Mouse (Mus musculus) MEL (cell line): ENCODE measurements around the gene Cbs. TPM values are rescaled to one million over a fixed set of nuclear protein-coding genes. Genes with fewer than 3 reads are reported as not detected.

Experiments used
- DNase-seq: peaks from one replicate; pipeline ENCODE4 v3.0.0; 2011; ENCODE audit warnings: low read depth, low spot score
- H3K27ac ChIP-seq: 2 replicates; pipeline ENCODE4 v1.5.1; 2012; ENCODE audit warnings: low read depth, mild to moderate bottlenecking, control low read depth, low read length, moderate library complexity; ENCODE audit not compliant: control insufficient read depth
- H3K27me3 ChIP-seq, 2 experiments: fragments of 150-350 bp in 1 of 2; sonication (generic) in 1 of 2; 2 replicates each; pipeline ENCODE4 v1.6.1; 2012; ENCODE audit warnings: low read length in 2 of 2, mild to moderate bottlenecking in 2 of 2, improper control_type of control experiment in 1 of 2, moderate library complexity in 1 of 2; ENCODE audit not compliant: insufficient read depth in 2 of 2, control insufficient read depth in 1 of 2
- H3K36me3 ChIP-seq, 2 experiments: 2 replicates each; pipeline ENCODE4 v1.6.1; 2012 to 2014; ENCODE audit warnings: low read length in 2 of 2, improper control_type of control experiment in 1 of 2, inconsistent platforms in 1 of 2, mild to moderate bottlenecking in 1 of 2; ENCODE audit not compliant: insufficient read depth in 2 of 2, control insufficient read depth in 1 of 2
- H3K4me1 ChIP-seq, 2 experiments: fragments of 150-350 bp in 1 of 2; sonication (generic) in 1 of 2; 2 replicates each; pipeline ENCODE4 v1.6.1; 2012; ENCODE audit warnings: low read length in 2 of 2, improper control_type of control experiment in 1 of 2, mild to moderate bottlenecking in 1 of 2; ENCODE audit not compliant: insufficient read depth in 2 of 2, control insufficient read depth in 1 of 2
- H3K4me3 ChIP-seq, 2 experiments: fragments of 150-350 bp in 1 of 2; sonication (generic) in 1 of 2; 2 replicates each; pipeline ENCODE4 v1.5.1; 2012; ENCODE audit warnings: low read depth in 2 of 2, low read length in 2 of 2, mild to moderate bottlenecking in 2 of 2, moderate library complexity in 2 of 2, control low read depth in 1 of 2, improper control_type of control experiment in 1 of 2; ENCODE audit not compliant: control insufficient read depth in 1 of 2, insufficient read depth in 1 of 2
- H3K79me2 ChIP-seq: 2 replicates; pipeline ENCODE4 v1.6.1; 2012; ENCODE audit warnings: mild to moderate bottlenecking, low read length, moderate library complexity; ENCODE audit not compliant: control insufficient read depth, poor library complexity, insufficient read depth
- H3K9ac ChIP-seq: 2 replicates; pipeline ENCODE4 v1.6.1; 2012; ENCODE audit warnings: low read depth, mild to moderate bottlenecking, control low read depth, low read length, moderate library complexity; ENCODE audit not compliant: control insufficient read depth, poor library complexity, severe bottlenecking
- H3K9me3 ChIP-seq: fragments of 150-350 bp; sonication (generic); replicated peaks from 2 replicates; pipeline ENCODE4 v1.6.1; 2012; ENCODE audit warnings: mild to moderate bottlenecking, low read length, improper control_type of control experiment, moderate library complexity; ENCODE audit not compliant: insufficient read depth
- BHLHE40 ChIP-seq: IDR thresholded peaks from 2 replicates; pipeline ENCODE4 v1.6.1; 2012; ENCODE audit warnings: low read depth, mild to moderate bottlenecking, inconsistent platforms, low read length, improper control_type of control experiment, borderline replicate concordance
- CHD1 ChIP-seq: IDR thresholded peaks from 2 replicates; pipeline ENCODE4 v1.6.1; 2012; ENCODE audit warnings: low read depth, mild to moderate bottlenecking, inconsistent platforms, low read length, improper control_type of control experiment
- CTCF ChIP-seq, 3 experiments: IDR thresholded peaks in 2 of 3; conservative IDR thresholded peaks in 1 of 3; 2 replicates each; pipeline ENCODE4 v1.5.1; 2011 to 2012; ENCODE audit warnings: low read length in 3 of 3, low read depth in 2 of 3, mild to moderate bottlenecking in 2 of 3, improper control_type of control experiment in 1 of 3, inconsistent platforms in 1 of 3, mixed read lengths in 1 of 3, moderate library complexity in 1 of 3; ENCODE audit not compliant: control insufficient read depth in 1 of 3, insufficient read depth in 1 of 3, poor library complexity in 1 of 3, severe bottlenecking in 1 of 3
- E2F4 ChIP-seq: IDR thresholded peaks from 2 replicates; pipeline ENCODE4 v1.6.1; 2011; ENCODE audit warnings: low read depth, low read length, improper control_type of control experiment, borderline replicate concordance
- ELF1 ChIP-seq: IDR thresholded peaks from 2 replicates; pipeline ENCODE4 v1.6.1; 2014; ENCODE audit warnings: low read depth, mild to moderate bottlenecking, inconsistent platforms, low read length, improper control_type of control experiment, moderate library complexity
- ETS1 ChIP-seq: IDR thresholded peaks from 2 replicates; pipeline ENCODE4 v1.6.1; 2012; ENCODE audit warnings: low read depth, mild to moderate bottlenecking, inconsistent platforms, low read length, improper control_type of control experiment, moderate library complexity
- GATA1 ChIP-seq: IDR thresholded peaks from 2 replicates; pipeline ENCODE4 v1.6.1; 2011; ENCODE audit warnings: low read depth, low read length, improper control_type of control experiment
- HCFC1 ChIP-seq: IDR thresholded peaks from 2 replicates; pipeline ENCODE4 v1.6.1; 2012; ENCODE audit warnings: low read depth, mild to moderate bottlenecking, inconsistent platforms, low read length, improper control_type of control experiment, moderate library complexity
- JUND ChIP-seq: IDR thresholded peaks from 2 replicates; pipeline ENCODE4 v1.6.1; 2011; ENCODE audit warnings: low read depth, mild to moderate bottlenecking, improper control_type of control experiment, low read length
- KAT2A ChIP-seq: conservative IDR thresholded peaks from 2 replicates; pipeline ENCODE4 v1.6.1; 2012; ENCODE audit warnings: low read depth, low read length, improper control_type of control experiment, inconsistent platforms
- MAFK ChIP-seq: IDR thresholded peaks from 2 replicates; pipeline ENCODE4 v1.6.1; 2011; ENCODE audit warnings: low read depth, mild to moderate bottlenecking, low read length, improper control_type of control experiment, borderline replicate concordance
- MAX ChIP-seq: IDR thresholded peaks from 2 replicates; pipeline ENCODE4 v1.6.1; 2011; ENCODE audit warnings: low read length, improper control_type of control experiment
- MEF2A ChIP-seq: IDR thresholded peaks from 2 replicates; pipeline ENCODE4 v1.6.1; 2014; ENCODE audit warnings: low read depth, mild to moderate bottlenecking, inconsistent platforms, low read length, improper control_type of control experiment; ENCODE audit not compliant: poor library complexity, insufficient replicate concordance, severe bottlenecking; ENCODE audit errors: extremely low read depth
- MXI1 ChIP-seq: IDR thresholded peaks from 2 replicates; pipeline ENCODE4 v1.6.1; 2011; ENCODE audit warnings: mild to moderate bottlenecking, low read depth, low read length, improper control_type of control experiment
- MYB ChIP-seq: IDR thresholded peaks from 2 replicates; pipeline ENCODE4 v1.6.1; 2011; ENCODE audit warnings: mild to moderate bottlenecking, low read depth, low read length, improper control_type of control experiment
- NELFE ChIP-seq: IDR thresholded peaks from 2 replicates; pipeline ENCODE4 v1.6.1; 2011; ENCODE audit warnings: low read depth, low read length, improper control_type of control experiment
- NRF1 ChIP-seq: IDR thresholded peaks from 2 replicates; pipeline ENCODE4 v1.6.1; 2014; ENCODE audit warnings: low read depth, mild to moderate bottlenecking, inconsistent platforms, low read length, improper control_type of control experiment, moderate library complexity; ENCODE audit not compliant: poor library complexity, insufficient read depth, severe bottlenecking
- POLR2A ChIP-seq, 2 experiments: IDR thresholded peaks; 2 replicates each; pipeline ENCODE4 v1.6.1; 2011 to 2012; ENCODE audit warnings: low read length in 2 of 2, mild to moderate bottlenecking in 2 of 2, control low read depth in 1 of 2, improper control_type of control experiment in 1 of 2, low read depth in 1 of 2, moderate library complexity in 1 of 2; ENCODE audit not compliant: control insufficient read depth in 1 of 2, insufficient read depth in 1 of 2, poor library complexity in 1 of 2
- POLR2AphosphoS5 ChIP-seq: IDR thresholded peaks from 2 replicates; pipeline ENCODE4 v1.6.1; 2012; ENCODE audit warnings: low read depth, borderline replicate concordance, mild to moderate bottlenecking, inconsistent platforms, low read length, moderate library complexity, mixed read lengths
- RAD21 ChIP-seq: IDR thresholded peaks from 2 replicates; pipeline ENCODE4 v1.6.1; 2011; ENCODE audit warnings: mild to moderate bottlenecking, low read depth, low read length, improper control_type of control experiment
- RCOR1 ChIP-seq: IDR thresholded peaks from 2 replicates; pipeline ENCODE4 v1.6.1; 2012; ENCODE audit warnings: low read depth, mild to moderate bottlenecking, inconsistent platforms, low read length, improper control_type of control experiment
- SMC3 ChIP-seq: IDR thresholded peaks from 2 replicates; pipeline ENCODE4 v1.6.1; 2011; ENCODE audit warnings: low read depth, low read length, improper control_type of control experiment
- TBP ChIP-seq: IDR thresholded peaks from 2 replicates; pipeline ENCODE4 v1.8.0; 2011; ENCODE audit warnings: low read depth, low read length, improper control_type of control experiment
- UBTF ChIP-seq: IDR thresholded peaks from 2 replicates; pipeline ENCODE4 v1.6.1; 2012; ENCODE audit warnings: low read depth, mild to moderate bottlenecking, inconsistent platforms, low read length, improper control_type of control experiment, moderate library complexity, borderline replicate concordance; ENCODE audit not compliant: insufficient read depth
- USF2 ChIP-seq, 2 experiments: IDR thresholded peaks; 2 replicates each; pipeline ENCODE4 v1.6.1; 2011 to 2012; ENCODE audit warnings: improper control_type of control experiment in 2 of 2, low read length in 2 of 2, borderline replicate concordance in 1 of 2, inconsistent platforms in 1 of 2, low read depth in 1 of 2, mild to moderate bottlenecking in 1 of 2; ENCODE audit not compliant: insufficient read depth in 1 of 2
- ZC3H11A ChIP-seq: IDR thresholded peaks from 2 replicates; pipeline ENCODE4 v1.6.1; 2012; ENCODE audit warnings: low read depth, mild to moderate bottlenecking, inconsistent platforms, low read length, improper control_type of control experiment
- ZNF384 ChIP-seq: IDR thresholded peaks from 2 replicates; pipeline ENCODE4 v1.6.1; 2012; ENCODE audit warnings: low read depth, mild to moderate bottlenecking, inconsistent platforms, low read length, improper control_type of control experiment
- polyA plus RNA-seq, 2 experiments: library from polyadenylated mRNA; stranded (reverse) in 1 of 2; unstranded in 1 of 2; fragments of >175 nt in 1 of 2; fragments of >200 nt in 1 of 2; gene quantifications; 2 replicates each; pipeline versions ENCODE4 v1.2.1 to v1.2.4; 2012; ENCODE audit warnings: low replicate concordance in 2 of 2, low read depth in 1 of 2; ENCODE audit not compliant: insufficient read length in 2 of 2, insufficient read depth in 1 of 2, missing spikeins in 1 of 2
- total RNA-seq: library from RNA; depleted of rRNA; stranded (reverse); fragments of 300-350 nt; gene quantifications from 2 replicates; pipeline ENCODE4 v1.2.3, GENCODE M21; 2012

Cbs gene
- total and polyA plus RNA-seq, 3 experiments = 13.7 to 16.8 TPM; not detected in 1

DNA sequence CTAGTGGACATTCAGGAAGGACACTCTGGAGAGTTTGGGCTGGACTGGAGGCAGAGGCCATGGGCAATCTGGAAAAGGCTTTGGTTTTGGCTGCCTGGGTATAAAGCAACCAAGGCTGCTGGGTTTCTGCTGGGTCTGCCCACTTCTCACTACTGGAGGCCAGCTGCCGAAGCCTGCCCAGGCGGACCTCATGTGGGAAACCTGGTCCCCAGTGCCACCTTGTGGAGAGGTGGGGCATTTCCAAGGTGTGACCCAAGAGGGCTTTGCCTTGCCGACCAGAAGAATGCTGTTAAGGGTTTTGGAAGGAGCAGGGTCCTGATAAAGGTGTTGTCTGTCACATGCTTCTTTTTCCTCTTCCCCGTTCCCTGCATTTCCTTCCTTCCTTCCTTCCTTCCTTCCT lies 27.7 kb upstream of the Cbs start (continued):
- TF ChIP-seq GATA1 (no peak), MAX (no peak), ELF1 (no peak), JUND (no peak), KAT2A (no peak), BHLHE40 (no peak), SMC3 (peak; percentile 90), MAFK (no peak), CHD1 (no peak), ZNF384 (no peak), USF2 (IDR thresholded peaks at IDR 0.05; ENCODE audit: borderline replicate concordance in 1 of 2, insufficient read depth in 1 of 2, low read depth in 1 of 2, low read length in 2 of 2) (no peak), NRF1 (no peak)
- TF ChIP-seq, all 39 proteins: peak for 5

DNA sequence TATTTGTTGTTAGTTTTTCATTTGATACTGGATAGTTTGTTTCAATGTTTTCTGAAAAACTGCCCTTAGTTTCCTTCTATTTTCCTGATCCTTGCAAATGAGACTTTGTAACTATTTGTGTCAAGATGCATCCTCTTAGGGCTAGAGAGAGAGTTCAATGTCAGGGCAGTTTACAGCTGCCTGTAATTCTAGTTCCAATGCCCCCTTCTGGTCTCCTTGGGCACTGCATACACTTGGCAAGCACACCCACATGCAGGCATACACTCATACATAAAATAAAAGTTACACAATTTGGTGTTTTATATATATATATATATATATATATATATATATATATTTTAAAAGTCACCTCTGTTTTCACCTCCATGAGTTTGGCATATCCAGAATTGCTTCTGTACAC lies 25.8 kb upstream of the Cbs start:
- peaks cover 7% of the 10 kb centered on the region for H3K79me2 ChIP-seq
- peaks cover 0 to 5% of the 10 kb centered on the region in 2 experiments; a peak in 2 of 4 replicates for H3K36me3 ChIP-seq
- H3K4me1 ChIP-seq = peaks cover 0 to 3% of the 10 kb centered on the region in 2 experiments; a peak in 1 of 4 replicates
- no peak overlapping the region for H3K9ac ChIP-seq
- no peak overlapping the region for H3K27ac ChIP-seq
- peaks cover 0 to 4% of the 10 kb centered on the region in 2 experiments; a peak in 1 of 4 replicates for H3K27me3 ChIP-seq
- TF ChIP-seq HCFC1 (no peak), BHLHE40 (no peak), E2F4 (no peak), ZC3H11A (no peak), RCOR1 (no peak), MAX (no peak), POLR2A (IDR thresholded peaks at IDR 0.05; ENCODE audit: control insufficient read depth in 1 of 2, insufficient read depth in 1 of 2, low read depth in 1 of 2, low read length in 2 of 2, poor library complexity in 1 of 2) (no peak), MAFK (no peak), UBTF (no peak), NELFE (no peak), GATA1 (no peak), POLR2AphosphoS5 (no peak), MYB (no peak), MXI1 (no peak), ETS1 (no peak), RAD21 (peak; percentile 5), MEF2A (no peak), CTCF (IDR thresholded peaks at IDR 0.05 in 2 of 3, conservative IDR thresholded peaks at IDR 0.05 in 1 of 3; ENCODE audit: control insufficient read depth in 1 of 3, insufficient read depth in 1 of 3, low read depth in 2 of 3, low read length in 3 of 3, poor library complexity in 1 of 3, severe bottlenecking in 1 of 3) (peak; percentile 29 to 44 (median 35); a peak in 4 of 6 replicates), SMC3 (peak; percentile 33; the same call in 1 of the 2 replicates), TBP (no peak)
- TF ChIP-seq, all 39 proteins: peak for 3
- DNase-seq = peak; percentile 58
- Histone ChIP-seq H3K4me3 (no peak overlapping the region), H3K9me3 (no peaks in the 10 kb centered on the region)
